Mouse (Mus musculus): ENCODE data around the gene Mgat5. TPM values are rescaled to one million over a fixed set of nuclear protein-coding genes. Genes with fewer than 3 reads are reported as not detected.

Mgat5 gene
- polyA plus RNA-seq, 1 experiment from 2014 or later = 22.2 TPM

DNA sequence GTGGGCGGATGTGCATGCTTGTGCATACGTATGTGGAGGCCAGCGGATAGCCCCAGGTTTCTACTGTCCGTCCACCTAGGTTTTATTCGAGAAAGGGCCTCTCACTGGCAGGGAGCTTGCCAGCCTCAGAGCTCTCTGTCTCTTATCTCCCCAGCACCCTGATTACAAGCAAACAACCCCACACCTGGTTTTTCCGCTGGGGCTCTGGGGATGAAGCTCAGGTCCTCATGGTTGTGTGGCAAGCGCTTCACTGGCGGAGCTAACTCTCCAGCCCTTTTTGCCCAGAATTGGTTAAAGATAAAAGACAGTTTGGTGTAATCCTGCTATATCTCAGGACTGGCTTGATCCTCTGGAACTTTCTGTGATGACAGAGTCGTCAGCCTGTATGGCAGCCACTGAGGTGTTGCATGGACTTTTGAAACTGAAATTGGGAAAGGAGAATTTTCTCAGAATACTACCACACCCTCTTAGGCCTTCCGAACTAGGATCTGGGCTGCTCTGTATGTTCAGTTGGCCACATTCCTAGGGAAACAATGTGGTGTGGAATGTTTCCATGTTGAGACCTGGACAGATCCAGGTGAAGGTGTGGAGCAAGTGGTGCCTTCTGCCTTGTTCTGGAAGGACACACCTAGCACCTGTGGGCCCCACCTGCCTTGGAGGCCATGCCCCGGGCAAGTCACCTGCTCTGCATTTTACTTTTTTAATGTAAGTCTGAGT is 39.4 kb downstream of the Mgat5 start:
- H3K9ac ChIP-seq (replicated peaks; ENCODE audit: low read depth, low read length) = no peak overlapping the region
- no peaks in the 10 kb centered on the region for H3K27me3 ChIP-seq (ENCODE audit: control insufficient read depth, insufficient read depth, low read length)
- no peak overlapping the region for H3K4me2 ChIP-seq (ENCODE audit: low read depth, low read length)
- H3K36me3 ChIP-seq (ENCODE audit: control insufficient read depth, insufficient read depth, low read length) = no peaks in the 10 kb centered on the region
- no peak for ATAC-seq (ENCODE audit: low read depth)
- H3K4me1 ChIP-seq (ENCODE audit: control insufficient read depth, insufficient read depth, low read length) = no peaks in the 10 kb centered on the region; the same call in 1 of the 2 replicates
- no peak overlapping the region for H3K4me3 ChIP-seq (ENCODE audit: low read depth, low read length)
- H3K27ac ChIP-seq (ENCODE audit: low read depth, low read length) = no peak overlapping the region
- 92% methylated on average over 11 of the region's 11 CpGs for WGBS
- H3K9me3 ChIP-seq (ENCODE audit: control insufficient read depth, low read length) = no peaks in the 10 kb centered on the region

DNA sequence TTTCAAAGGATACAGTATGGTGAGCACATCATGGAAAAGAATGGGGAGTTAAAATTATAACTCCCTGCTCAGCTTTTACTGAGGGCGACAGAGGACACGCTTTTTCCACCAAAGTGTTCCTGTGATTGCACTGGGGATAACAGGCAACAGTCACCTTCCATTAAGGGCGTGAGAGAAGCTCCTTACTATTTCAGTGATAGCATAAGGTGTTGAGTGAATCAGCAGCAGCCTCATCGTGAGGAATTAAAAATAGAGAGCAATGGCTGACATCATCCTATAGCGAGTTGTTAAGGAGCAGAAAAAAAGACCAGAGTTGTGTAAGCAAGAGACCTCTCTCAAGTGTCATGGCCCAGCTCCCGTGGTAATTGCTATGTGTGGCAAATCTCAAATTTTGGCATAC is 41.3 kb downstream of the Mgat5 start:
- no peak for ATAC-seq (ENCODE audit: low read depth)
- 87% methylated on average over 6 of the region's 6 CpGs for WGBS
- H3K4me2 ChIP-seq (ENCODE audit: low read depth, low read length) = no peak overlapping the region

GRCm38 (mm10) chr1:127248433-127248832 is 43.6 kb downstream of the Mgat5 start:
- H3K4me2 ChIP-seq (ENCODE audit: low read depth, low read length) = no peak overlapping the region
- no peak overlapping the region for H3K27ac ChIP-seq (ENCODE audit: low read depth, low read length)
- H3K36me3 ChIP-seq (ENCODE audit: control insufficient read depth, insufficient read depth, low read length) = no peaks in the 10 kb centered on the region
- H3K9me3 ChIP-seq (ENCODE audit: control insufficient read depth, low read length) = no peaks in the 10 kb centered on the region
- H3K9ac ChIP-seq (replicated peaks; ENCODE audit: low read depth, low read length) = no peak overlapping the region
- H3K4me1 ChIP-seq (ENCODE audit: control insufficient read depth, insufficient read depth, low read length) = no peaks in the 10 kb centered on the region
- no peak for ATAC-seq (ENCODE audit: low read depth)
- H3K27me3 ChIP-seq (ENCODE audit: control insufficient read depth, insufficient read depth, low read length) = no peaks in the 10 kb centered on the region
- H3K4me3 ChIP-seq (ENCODE audit: low read depth, low read length) = no peak overlapping the region
- 84% methylated on average over 1 of the region's 1 CpGs for WGBS

More for the DNA sequence above, 41.3 kb downstream of the Mgat5 start:
- H3K4me1 ChIP-seq (ENCODE audit: control insufficient read depth, insufficient read depth, low read length) = no peaks in the 10 kb centered on the region
- H3K36me3 ChIP-seq (ENCODE audit: control insufficient read depth, insufficient read depth, low read length) = no peaks in the 10 kb centered on the region
- no peak overlapping the region for H3K9ac ChIP-seq (replicated peaks; ENCODE audit: low read depth, low read length)
- no peaks in the 10 kb centered on the region for H3K9me3 ChIP-seq (ENCODE audit: control insufficient read depth, low read length)
- H3K27me3 ChIP-seq (ENCODE audit: control insufficient read depth, insufficient read depth, low read length) = no peaks in the 10 kb centered on the region
- H3K27ac ChIP-seq (ENCODE audit: low read depth, low read length) = no peak overlapping the region
- H3K4me3 ChIP-seq (ENCODE audit: low read depth, low read length) = no peak overlapping the region

DNA sequence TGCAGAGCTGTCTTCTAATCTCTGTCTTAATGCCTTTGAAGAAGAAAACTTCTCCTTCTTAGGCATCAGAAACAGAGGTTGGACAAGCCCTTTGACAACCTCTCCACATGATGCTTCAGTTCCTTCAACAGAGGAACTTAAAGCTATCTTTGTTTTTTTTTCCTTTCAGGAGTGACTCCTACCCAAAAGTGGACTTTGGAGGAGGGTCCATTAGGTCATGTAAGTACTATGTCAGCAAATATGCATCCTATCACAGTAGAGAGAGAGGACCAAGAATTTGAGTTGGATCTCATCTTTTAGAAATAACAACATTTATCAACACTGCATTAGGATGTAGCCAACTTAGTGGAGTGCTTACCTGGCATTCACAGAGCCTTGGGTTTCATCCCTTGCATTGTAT is 44.8 kb downstream of the Mgat5 start:
- no peak for ATAC-seq (ENCODE audit: low read depth)
- H3K36me3 ChIP-seq (ENCODE audit: control insufficient read depth, insufficient read depth, low read length) = no peaks in the 10 kb centered on the region

DNA sequence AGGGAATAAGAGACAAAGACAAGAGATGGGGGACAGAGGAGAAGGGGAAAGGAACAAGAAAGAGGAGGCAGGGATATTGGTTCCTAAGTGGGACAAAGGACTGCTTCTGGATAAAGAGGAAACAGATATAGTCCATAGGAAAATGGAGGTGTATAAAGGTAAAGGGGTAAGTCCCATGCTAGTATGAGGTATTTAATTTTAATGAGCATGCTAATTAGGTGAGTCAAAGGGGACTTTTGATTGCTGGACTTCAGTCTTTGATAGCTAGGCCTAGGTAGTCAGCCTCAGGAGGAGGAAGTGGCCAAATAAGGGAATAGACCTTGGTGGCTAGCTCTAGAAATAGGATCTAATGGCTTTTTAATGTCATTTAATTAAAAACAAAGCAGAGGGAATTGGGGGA is 45.5 kb downstream of the Mgat5 start:
- no peak overlapping the region for H3K27ac ChIP-seq (ENCODE audit: low read depth, low read length)
- no peaks in the 10 kb centered on the region for H3K36me3 ChIP-seq (ENCODE audit: control insufficient read depth, insufficient read depth, low read length)
- H3K9ac ChIP-seq (replicated peaks; ENCODE audit: low read depth, low read length) = no peak overlapping the region
- ATAC-seq (ENCODE audit: low read depth) = no peak
- no peaks in the 10 kb centered on the region for H3K27me3 ChIP-seq (ENCODE audit: control insufficient read depth, insufficient read depth, low read length)
- H3K9me3 ChIP-seq (ENCODE audit: control insufficient read depth, low read length) = no peaks in the 10 kb centered on the region
- H3K4me3 ChIP-seq (ENCODE audit: low read depth, low read length) = no peak overlapping the region
- no peak overlapping the region for H3K4me2 ChIP-seq (ENCODE audit: low read depth, low read length)
- no peaks in the 10 kb centered on the region for H3K4me1 ChIP-seq (ENCODE audit: control insufficient read depth, insufficient read depth, low read length)

More for the DNA sequence above, 44.8 kb downstream of the Mgat5 start:
- H3K4me2 ChIP-seq (ENCODE audit: low read depth, low read length) = no peak overlapping the region
- no peak overlapping the region for H3K9ac ChIP-seq (replicated peaks; ENCODE audit: low read depth, low read length)
- H3K4me1 ChIP-seq (ENCODE audit: control insufficient read depth, insufficient read depth, low read length) = no peaks in the 10 kb centered on the region
- no peaks in the 10 kb centered on the region for H3K27me3 ChIP-seq (ENCODE audit: control insufficient read depth, insufficient read depth, low read length)
- H3K27ac ChIP-seq (ENCODE audit: low read depth, low read length) = no peak overlapping the region
- H3K9me3 ChIP-seq (ENCODE audit: control insufficient read depth, low read length) = no peaks in the 10 kb centered on the region
- H3K4me3 ChIP-seq (ENCODE audit: low read depth, low read length) = no peak overlapping the region

DNA sequence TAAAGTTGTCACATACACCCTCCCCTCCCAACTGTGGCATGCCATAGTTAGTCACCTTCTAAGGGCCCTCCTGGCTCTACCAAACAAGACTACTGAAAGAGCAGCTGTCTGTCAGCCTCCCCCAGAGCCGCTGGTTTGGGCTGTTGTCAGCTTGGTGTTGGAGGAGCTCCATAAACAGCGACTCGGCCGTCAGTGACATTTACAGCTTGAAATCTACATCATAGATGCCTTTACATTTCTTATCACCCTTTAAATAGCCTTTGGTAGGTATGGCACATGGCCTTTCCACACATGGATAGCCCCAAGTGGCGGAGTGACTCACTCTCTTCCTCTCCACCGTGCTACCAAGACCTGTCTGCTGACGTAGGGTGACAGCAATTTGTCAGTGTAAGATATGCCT is 46.9 kb downstream of the Mgat5 start:
- Histone ChIP-seq H3K9me3 (ENCODE audit: control insufficient read depth, low read length) (no peaks in the 10 kb centered on the region), H3K36me3 (ENCODE audit: control insufficient read depth, insufficient read depth, low read length) (no peaks in the 10 kb centered on the region), H3K4me1 (ENCODE audit: control insufficient read depth, insufficient read depth, low read length) (no peaks in the 10 kb centered on the region), H3K27me3 (ENCODE audit: control insufficient read depth, insufficient read depth, low read length) (no peaks in the 10 kb centered on the region), H3K27ac (ENCODE audit: low read depth, low read length) (no peak overlapping the region), H3K4me3 (ENCODE audit: low read depth, low read length) (no peak overlapping the region), H3K9ac (replicated peaks; ENCODE audit: low read depth, low read length) (no peak overlapping the region), H3K4me2 (ENCODE audit: low read depth, low read length) (no peak overlapping the region)
- ATAC-seq (ENCODE audit: low read depth) = no peak
- WGBS = 93% methylated on average over 7 of the region's 7 CpGs

- peaks cover 4% of the 10 kb centered on the region; the same call in 1 of the 2 replicates for H3K4me1 ChIP-seq (ENCODE audit: control insufficient read depth, insufficient read depth, low read length)
- no peak overlapping the region for H3K4me3 ChIP-seq (ENCODE audit: low read depth, low read length)
- H3K9me3 ChIP-seq (ENCODE audit: control insufficient read depth, low read length) = no peaks in the 10 kb centered on the region
- no peak overlapping the region for H3K9ac ChIP-seq (replicated peaks; ENCODE audit: low read depth, low read length)
- H3K27ac ChIP-seq (ENCODE audit: low read depth, low read length) = no peak overlapping the region
- no peaks in the 10 kb centered on the region for H3K36me3 ChIP-seq (ENCODE audit: control insufficient read depth, insufficient read depth, low read length)
- WGBS = 91% methylated on average over 8 of the region's 8 CpGs
- H3K4me2 ChIP-seq (ENCODE audit: low read depth, low read length) = no peak overlapping the region
- no peaks in the 10 kb centered on the region for H3K27me3 ChIP-seq (ENCODE audit: control insufficient read depth, insufficient read depth, low read length)
- no peak for ATAC-seq (ENCODE audit: low read depth)
These were observed 52.2 kb downstream of the Mgat5 start for GRCm38 (mm10) chr1:127257005-127257404.

- H3K4me1 ChIP-seq (ENCODE audit: control insufficient read depth, insufficient read depth, low read length) = peaks cover 4% of the 10 kb centered on the region; the same call in 1 of the 2 replicates
- H3K36me3 ChIP-seq (ENCODE audit: control insufficient read depth, insufficient read depth, low read length) = no peaks in the 10 kb centered on the region
- H3K4me2 ChIP-seq (ENCODE audit: low read depth, low read length) = no peak overlapping the region
- no peaks in the 10 kb centered on the region for H3K9me3 ChIP-seq (ENCODE audit: control insufficient read depth, low read length)
- H3K9ac ChIP-seq (replicated peaks; ENCODE audit: low read depth, low read length) = no peak overlapping the region
- 74% methylated on average over 4 of the region's 4 CpGs for WGBS
- H3K27me3 ChIP-seq (ENCODE audit: control insufficient read depth, insufficient read depth, low read length) = no peaks in the 10 kb centered on the region
- H3K4me3 ChIP-seq (ENCODE audit: low read depth, low read length) = no peak overlapping the region
- no peak for ATAC-seq (ENCODE audit: low read depth)
- H3K27ac ChIP-seq (ENCODE audit: low read depth, low read length) = no peak overlapping the region
These were observed 54.9 kb downstream of the Mgat5 start for GRCm38 (mm10) chr1:127259669-127260068.

DNA sequence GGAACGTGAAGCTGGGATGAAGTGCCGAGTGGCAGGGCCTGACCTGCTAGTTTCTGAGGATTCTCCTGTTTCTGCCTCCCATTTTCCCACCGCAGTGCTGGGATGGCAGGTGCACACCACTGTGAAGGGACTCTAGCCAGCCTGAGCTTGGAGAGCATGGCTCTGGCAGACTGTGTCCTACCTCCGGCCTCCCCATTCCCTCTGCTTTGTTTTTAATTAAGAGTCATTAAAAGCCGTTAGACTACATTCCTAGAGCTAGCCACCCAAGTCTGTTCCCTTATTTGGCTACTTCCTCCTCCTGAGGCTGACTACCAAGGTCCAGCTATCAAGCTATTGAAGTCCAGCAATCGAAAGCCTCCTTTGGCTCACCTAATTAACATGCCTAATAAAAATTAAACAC is 56.2 kb downstream of the Mgat5 start:
- no peak overlapping the region for H3K4me2 ChIP-seq (ENCODE audit: low read depth, low read length)
- no peaks in the 10 kb centered on the region for H3K27me3 ChIP-seq (ENCODE audit: control insufficient read depth, insufficient read depth, low read length)
- H3K4me3 ChIP-seq (ENCODE audit: low read depth, low read length) = no peak overlapping the region
- no peak overlapping the region for H3K9ac ChIP-seq (replicated peaks; ENCODE audit: low read depth, low read length)
- H3K9me3 ChIP-seq (ENCODE audit: control insufficient read depth, low read length) = no peaks in the 10 kb centered on the region
- H3K36me3 ChIP-seq (ENCODE audit: control insufficient read depth, insufficient read depth, low read length) = no peaks in the 10 kb centered on the region
- 43% methylated on average over 6 of the region's 6 CpGs for WGBS
- ATAC-seq (ENCODE audit: low read depth) = 0 out of 2 replicates have a peak, but pooled peaks have one; percentile 19
- no peak overlapping the region for H3K27ac ChIP-seq (ENCODE audit: low read depth, low read length)
- H3K4me1 ChIP-seq (ENCODE audit: control insufficient read depth, insufficient read depth, low read length) = peaks cover 4% of the 10 kb centered on the region; the same call in 1 of the 2 replicates
